Mouse (Mus musculus) lung, embryonic 14.5 days (tissue): ENCODE measurements around the gene Map3k6. TPM values are rescaled to one million over a fixed set of nuclear protein-coding genes. Genes with fewer than 3 reads are reported as not detected.

Source experiments
- ATAC-seq: fragments of 200-750 bp; cut with Nextera tagmentation; 2 replicates; pipeline ENCODE4 v1.8.0; 2017; ENCODE audit warnings: mild to moderate bottlenecking, moderate TSS enrichment, moderate library complexity; ENCODE audit not compliant: insufficient read depth
- DNase-seq: peaks from one replicate; pipeline ENCODE4 v3.0.0-alpha.2; 2015
- H3K27ac ChIP-seq: fragments of 300-500 bp; sonication (generic); 2 replicates; pipeline ENCODE4 v1.5.1; 2014; ENCODE audit warnings: low read depth, mild to moderate bottlenecking, moderate library complexity
- H3K27me3 ChIP-seq: fragments of 300-500 bp; sonication (generic); 2 replicates; pipeline ENCODE4 v1.6.1; 2014; ENCODE audit warnings: low read length, control low read depth; ENCODE audit not compliant: insufficient read depth
- H3K36me3 ChIP-seq: fragments of 300-500 bp; sonication (generic); 2 replicates; pipeline ENCODE4 v1.6.1; 2014; ENCODE audit warnings: control low read depth; ENCODE audit not compliant: insufficient read depth
- H3K4me1 ChIP-seq: fragments of 300-500 bp; sonication (generic); 2 replicates; pipeline ENCODE4 v1.6.1; 2014; ENCODE audit warnings: antibody characterized with exemption, control low read depth; ENCODE audit not compliant: insufficient read depth
- H3K4me2 ChIP-seq: fragments of 300-500 bp; sonication (generic); 2 replicates; pipeline ENCODE4 v1.6.1; 2014; ENCODE audit warnings: mild to moderate bottlenecking
- H3K4me3 ChIP-seq: fragments of 300-500 bp; sonication (generic); 2 replicates; pipeline ENCODE4 v1.5.1; 2014; ENCODE audit warnings: low read depth, low read length
- H3K9ac ChIP-seq: fragments of 300-500 bp; sonication (generic); 2 replicates; pipeline ENCODE4 v1.6.1; 2014
- H3K9me3 ChIP-seq: fragments of 300-500 bp; sonication (generic); 2 replicates; pipeline ENCODE4 v1.6.1; 2016; ENCODE audit warnings: low read depth, low read length, control low read depth
- CTCF ChIP-seq: IDR thresholded peaks from 2 replicates; pipeline ENCODE4 v1.5.1; 2016; ENCODE audit warnings: antibody characterized with exemption, low read depth
- WGBS: fragments of 180-500 bp; shearing (Covaris S2); extraction: QIAGEN DNeasy Blood & Tissue Kit; methylation state at CpG from one replicate; pipeline ENCODE4 v1.1.7; 2014; 5-methylcytosine and 5-hydroxymethylcytosine counted together
- polyA plus RNA-seq: library from polyadenylated mRNA; unstranded; fragments of >200 nt; fragmentation: Nextera tagmentation; extraction: Ambion mirVana; gene quantifications from 2 replicates; pipeline ENCODE4 v1.2.1, GENCODE M21; 2014

Map3k6 gene
- polyA plus RNA-seq, 1 experiment from 2014 or later, result 2.2 TPM

DNA sequence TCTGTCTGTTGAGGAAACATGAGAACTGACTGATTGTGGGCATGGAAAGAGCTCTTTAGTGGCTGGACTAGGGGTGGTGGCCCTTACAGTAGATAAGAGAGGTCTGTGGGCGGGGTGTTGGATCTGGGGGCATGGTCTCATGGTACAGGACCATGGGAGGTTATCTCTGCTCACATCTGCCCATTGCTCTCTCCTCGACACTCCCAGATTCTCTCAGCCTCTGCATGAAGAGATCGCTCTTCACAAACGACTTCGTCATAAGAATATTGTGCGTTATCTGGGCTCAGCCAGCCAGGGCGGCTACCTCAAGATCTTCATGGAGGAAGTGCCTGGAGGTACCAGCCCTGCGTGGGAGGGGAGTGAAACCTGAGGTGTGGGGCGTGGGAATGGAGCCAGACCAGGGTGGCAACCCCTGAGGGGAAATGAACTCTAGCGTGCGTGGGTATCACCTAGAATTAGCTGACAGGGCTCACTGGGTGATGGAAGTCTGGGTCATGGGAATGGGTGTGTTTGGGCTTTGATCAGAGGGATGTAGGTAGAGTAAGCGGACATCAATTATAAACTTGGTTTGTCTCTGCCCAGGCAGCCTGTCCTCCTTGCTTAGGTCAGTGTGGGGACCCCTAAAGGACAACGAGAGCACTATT is 7.3 kb downstream of the Map3k6 start:
- no peak overlapping the region for H3K4me3 ChIP-seq
- peaks cover 50% of the 10 kb centered on the region for H3K27me3 ChIP-seq
- H3K4me2 ChIP-seq, result no peak overlapping the region
- DNase-seq (no peak), ATAC-seq (no peak)
- H3K4me1 ChIP-seq, result no peaks in the 10 kb centered on the region
- WGBS, result 59% methylated on average over 13 of the region's 13 CpGs
- no peaks in the 10 kb centered on the region for H3K9me3 ChIP-seq
- H3K36me3 ChIP-seq, result no peaks in the 10 kb centered on the region
- H3K27ac ChIP-seq, result no peak overlapping the region
- TF ChIP-seq CTCF, result no peak
- H3K9ac ChIP-seq, result no peak overlapping the region

DNA sequence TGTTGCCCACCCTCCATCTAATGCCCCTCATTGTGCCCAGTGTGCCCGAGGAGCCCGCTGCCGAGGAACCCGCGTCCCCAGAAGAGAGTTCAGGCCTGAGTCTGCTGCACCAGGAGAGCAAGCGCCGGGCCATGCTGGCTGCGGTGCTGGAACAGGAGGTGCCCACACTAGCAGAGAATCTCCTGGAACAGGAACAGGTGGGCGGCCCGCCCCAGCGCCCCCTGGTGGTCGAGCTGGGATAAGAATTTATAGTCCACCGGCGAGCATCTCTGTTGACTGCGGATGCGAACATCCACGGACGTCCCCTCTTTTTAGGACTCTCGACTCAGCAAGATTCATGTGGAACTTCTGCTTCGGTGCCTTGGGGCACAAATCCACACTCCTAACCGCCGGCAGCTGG is 10.0 kb downstream of the Map3k6 start:
- Histone ChIP-seq H3K27me3 (peaks cover 46% of the 10 kb centered on the region), H3K36me3 (no peaks in the 10 kb centered on the region), H3K9me3 (no peaks in the 10 kb centered on the region), H3K4me2 (peak overlapping the region; percentile 67), H3K4me3 (peak overlapping the region; percentile 37), H3K9ac (peak overlapping the region; percentile 33; the same call in 1 of the 2 replicates), H3K4me1 (no peaks in the 10 kb centered on the region), H3K27ac (no peak overlapping the region)
- peak; percentile 82 for DNase-seq
- 3% methylated on average over 22 of the region's 22 CpGs for WGBS
- TF ChIP-seq CTCF, result peak; percentile 89
- ATAC-seq, result no peak

DNA sequence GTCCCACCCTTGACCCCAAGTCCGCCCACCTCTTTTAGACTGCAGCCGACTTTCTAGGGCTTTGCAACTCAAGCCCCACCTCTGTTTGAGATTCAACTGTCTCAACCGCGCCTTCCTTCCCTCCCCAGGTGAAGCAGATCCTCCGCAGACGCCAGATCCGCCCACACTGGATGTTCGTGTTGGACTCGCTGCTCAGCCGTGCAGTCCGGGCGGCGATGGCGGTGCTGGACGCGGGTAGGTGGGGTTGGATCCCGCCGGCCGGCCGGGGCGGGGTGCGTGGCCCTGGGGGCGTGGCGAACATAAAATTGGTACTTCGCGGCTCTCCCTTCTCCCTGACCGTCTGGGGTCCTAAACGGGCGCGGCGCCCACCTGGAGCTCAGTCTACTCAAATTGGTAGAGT is 10.6 kb downstream of the Map3k6 start:
- Histone ChIP-seq H3K9me3 (no peaks in the 10 kb centered on the region), H3K4me3 (peak overlapping the region; percentile 37), H3K27ac (no peak overlapping the region), H3K36me3 (no peaks in the 10 kb centered on the region), H3K4me1 (no peaks in the 10 kb centered on the region), H3K4me2 (peak overlapping the region; percentile 67), H3K27me3 (peaks cover 49% of the 10 kb centered on the region), H3K9ac (peak overlapping the region; percentile 33)
- no peak for TF ChIP-seq CTCF
- whole genome bisulfite sequencing, result 3% methylated on average over 31 of the region's 31 CpGs
- ATAC-seq, result no peak
- DNase-seq, result peak; percentile 24

DNA sequence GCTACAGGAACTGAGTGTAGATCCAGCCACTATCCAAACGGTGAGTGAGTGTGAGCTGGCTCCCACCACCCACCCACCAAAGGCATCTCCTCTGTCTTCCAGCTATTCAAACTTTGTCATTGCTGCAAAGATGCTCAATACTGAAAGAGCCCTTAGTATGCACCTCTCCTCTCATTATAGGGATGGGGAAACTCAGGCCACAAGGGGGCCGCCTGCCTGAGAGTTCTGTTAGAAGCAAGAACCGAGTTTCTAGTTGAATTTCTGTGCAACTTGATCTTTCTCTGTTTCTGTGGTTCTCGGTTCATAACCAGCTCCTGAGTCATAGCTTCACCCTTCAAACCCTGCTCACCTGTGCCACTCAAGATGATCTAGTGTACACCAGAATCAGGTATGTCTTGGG is 11.5 kb downstream of the Map3k6 start:
- peak; percentile 37 for TF ChIP-seq CTCF
- no peak overlapping the region for H3K4me3 ChIP-seq
- 32% methylated on average over 4 of the region's 4 CpGs for WGBS
- H3K9ac ChIP-seq, result no peak overlapping the region
- DNase-seq, result peak; percentile 61
- no peaks in the 10 kb centered on the region for H3K4me1 ChIP-seq
- no peak overlapping the region for H3K27ac ChIP-seq
- no peak for ATAC-seq
- H3K36me3 ChIP-seq, result no peaks in the 10 kb centered on the region
- no peak overlapping the region for H3K4me2 ChIP-seq
- peaks cover 46% of the 10 kb centered on the region for H3K27me3 ChIP-seq
- no peaks in the 10 kb centered on the region for H3K9me3 ChIP-seq

DNA sequence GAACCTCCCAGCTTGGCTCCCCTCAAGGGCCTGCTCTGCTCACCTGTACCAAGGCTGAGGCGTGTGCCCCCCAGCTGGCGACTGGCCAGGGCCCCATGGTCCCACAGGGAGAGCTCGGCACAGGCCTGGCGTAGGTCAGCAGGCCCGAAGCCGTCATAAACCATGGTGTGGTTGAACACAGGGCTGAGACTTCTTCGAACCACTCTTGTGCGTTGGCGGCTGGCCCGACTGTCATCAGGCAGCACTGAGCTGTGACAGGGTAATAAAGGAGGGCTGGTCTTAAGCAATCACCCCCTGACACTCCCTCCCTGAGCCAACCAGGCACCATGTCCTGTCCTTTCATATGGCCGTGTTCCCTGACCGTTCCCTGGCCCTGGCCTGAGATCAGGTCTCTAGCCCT is 12.8 kb downstream of the Map3k6 start:
- no peak for ATAC-seq
- no peaks in the 10 kb centered on the region for H3K9me3 ChIP-seq
- no peaks in the 10 kb centered on the region for H3K4me1 ChIP-seq
- no peak for DNase-seq
- no peak overlapping the region for H3K27ac ChIP-seq
- no peaks in the 10 kb centered on the region for H3K36me3 ChIP-seq
- WGBS, result 78% methylated on average over 12 of the region's 12 CpGs
- H3K9ac ChIP-seq, result no peak overlapping the region
- no peak for TF ChIP-seq CTCF
- no peak overlapping the region for H3K4me3 ChIP-seq
- H3K27me3 ChIP-seq, result peaks cover 43% of the 10 kb centered on the region
- no peak overlapping the region for H3K4me2 ChIP-seq

DNA sequence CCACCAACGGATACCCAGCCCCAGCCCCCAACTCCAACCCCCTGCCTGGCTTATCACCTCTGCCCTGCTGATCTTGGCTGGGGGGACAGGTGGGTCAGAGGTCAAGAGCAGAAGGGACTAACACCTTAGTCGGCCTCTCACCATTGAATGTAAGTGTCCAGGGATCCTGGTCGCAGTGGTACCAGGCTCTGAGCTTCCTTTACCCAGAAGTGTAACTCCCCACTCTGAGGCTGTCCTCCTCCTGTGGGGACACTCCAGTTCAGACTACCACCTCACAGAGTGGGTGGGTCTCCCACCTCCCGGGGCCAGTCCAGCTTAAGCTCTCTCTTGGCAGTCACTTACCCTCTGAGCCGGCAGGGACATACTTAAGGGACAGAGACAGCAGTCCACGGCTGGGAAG is 14.8 kb downstream of the Map3k6 start:
- no peak overlapping the region for H3K9ac ChIP-seq
- no peaks in the 10 kb centered on the region for H3K9me3 ChIP-seq
- ATAC-seq (no peak), DNase-seq (no peak)
- H3K4me2 ChIP-seq, result no peak overlapping the region
- H3K4me1 ChIP-seq, result no peaks in the 10 kb centered on the region
- WGBS, result 44% methylated on average over 6 of the region's 6 CpGs
- TF ChIP-seq CTCF, result no peak
- no peaks in the 10 kb centered on the region for H3K36me3 ChIP-seq
- no peak overlapping the region for H3K4me3 ChIP-seq
- H3K27ac ChIP-seq, result no peak overlapping the region
- peaks cover 34% of the 10 kb centered on the region for H3K27me3 ChIP-seq

DNA sequence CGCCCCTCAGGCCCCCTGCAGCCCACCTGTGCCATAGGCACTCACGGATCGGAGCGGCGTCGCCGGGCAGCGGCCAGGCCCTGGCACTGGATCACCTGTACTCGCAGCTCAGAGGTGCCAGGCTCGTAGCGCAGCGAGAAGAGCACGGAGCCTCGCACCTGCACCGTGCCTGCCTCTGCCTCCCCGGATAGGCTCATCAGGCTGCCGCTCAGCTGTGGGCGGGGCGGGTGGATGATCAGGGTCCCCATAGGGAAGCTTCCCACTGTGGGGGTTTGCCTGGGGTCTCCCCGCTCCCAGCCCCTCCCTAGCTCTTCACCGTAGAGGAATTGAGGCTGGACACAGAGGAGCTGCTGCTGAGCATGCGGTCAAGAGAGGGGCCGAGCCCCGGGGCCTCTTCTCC is 16.2 kb downstream of the Map3k6 start:
- no peak for TF ChIP-seq CTCF
- H3K4me2 ChIP-seq, result peak overlapping the region; percentile 36
- no peak overlapping the region for H3K9ac ChIP-seq
- no peaks in the 10 kb centered on the region for H3K36me3 ChIP-seq
- 0 out of 2 replicates have a peak overlapping the region, but pooled peaks have one; percentile 12 for H3K4me3 ChIP-seq
- H3K9me3 ChIP-seq, result no peaks in the 10 kb centered on the region
- 11% methylated on average over 24 of the region's 24 CpGs for WGBS
- DNase-seq (peak; percentile 35), ATAC-seq (peak; percentile 45; the same call in 1 of the 2 replicates)
- no peaks in the 10 kb centered on the region for H3K4me1 ChIP-seq
- H3K27ac ChIP-seq, result no peak overlapping the region
- H3K27me3 ChIP-seq, result peaks cover 19% of the 10 kb centered on the region

DNA sequence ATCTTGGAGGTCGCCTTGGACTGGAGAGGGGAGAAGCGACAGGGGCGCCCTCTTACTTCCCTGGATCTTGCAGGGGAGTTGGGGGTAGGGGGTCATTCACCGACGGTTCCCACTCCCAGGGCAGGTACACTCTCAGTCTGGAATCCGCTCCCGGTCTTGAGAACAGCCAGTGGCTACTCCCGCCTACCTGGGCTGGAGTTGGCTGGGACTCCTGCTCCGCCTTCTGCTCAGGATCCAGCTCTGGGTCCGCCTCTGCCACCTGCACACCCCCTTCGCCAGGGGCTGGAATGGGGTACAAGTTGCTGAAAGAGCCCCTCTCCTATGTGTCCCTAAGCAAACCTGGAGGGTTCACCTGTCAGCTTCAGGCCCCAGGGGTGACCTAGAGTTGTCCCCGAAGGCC is 16.6 kb downstream of the Map3k6 start:
- no peaks in the 10 kb centered on the region for H3K4me1 ChIP-seq
- 25% methylated on average over 12 of the region's 12 CpGs for WGBS
- H3K27ac ChIP-seq, result no peak overlapping the region
- peak; percentile 11; the same call in 1 of the 2 replicates for ATAC-seq
- H3K36me3 ChIP-seq, result no peaks in the 10 kb centered on the region
- DNase-seq, result peak; percentile 43
- H3K4me2 ChIP-seq, result peak overlapping the region; percentile 36
- peaks cover 15% of the 10 kb centered on the region; the same call in 1 of the 2 replicates for H3K27me3 ChIP-seq
- 0 out of 2 replicates have a peak overlapping the region, but pooled peaks have one; percentile 12 for H3K4me3 ChIP-seq
- no peak for TF ChIP-seq CTCF
- no peak overlapping the region for H3K9ac ChIP-seq
- H3K9me3 ChIP-seq, result no peaks in the 10 kb centered on the region
